Mouse (Mus musculus): ENCODE measurements around the gene Olfml2b. TPM values are rescaled to one million over a fixed set of nuclear protein-coding genes. Genes with fewer than 3 reads are reported as not detected.

Gene Olfml2b
- polyA plus RNA-seq, 1 experiment from 2014 or later = 5.2 TPM

- H3K4me1 ChIP-seq (replicated peaks; ENCODE audit: control insufficient read depth, insufficient read depth, low read length) = no peaks in the 10 kb centered on the region
- DNase-seq (ENCODE audit: low spot score) (no peak), ATAC-seq (ENCODE audit: low FRiP score) (no peak)
- H3K4me3 ChIP-seq (replicated peaks; ENCODE audit: low read length) = no peak overlapping the region
- H3K27ac ChIP-seq = no peak overlapping the region
- no peak overlapping the region for H3K9ac ChIP-seq
- peaks cover 8% of the 10 kb centered on the region; the same call in 1 of the 2 replicates for H3K36me3 ChIP-seq (replicated peaks; ENCODE audit: control insufficient read depth, insufficient read depth)
- WGBS = 95% methylated on average over 8 of the region's 8 CpGs
- no peaks in the 10 kb centered on the region for H3K27me3 ChIP-seq (ENCODE audit: control insufficient read depth, insufficient read depth, low read length)
- no peaks in the 10 kb centered on the region for H3K9me3 ChIP-seq (ENCODE audit: control insufficient read depth, low read length)
- no peak overlapping the region for H3K4me2 ChIP-seq (replicated peaks)
Observed at GRCm38 (mm10) chr1:170709481-170709880, 65.1 kb downstream of the Olfml2b start.

GRCm38 (mm10) chr1:170709969-170710368 lies 65.6 kb downstream of the Olfml2b start:
- Histone ChIP-seq H3K4me1 (replicated peaks; ENCODE audit: control insufficient read depth, insufficient read depth, low read length) (no peaks in the 10 kb centered on the region), H3K27ac (no peak overlapping the region), H3K4me2 (replicated peaks) (no peak overlapping the region), H3K4me3 (replicated peaks; ENCODE audit: low read length) (no peak overlapping the region), H3K9ac (no peak overlapping the region), H3K36me3 (replicated peaks; ENCODE audit: control insufficient read depth, insufficient read depth) (peaks cover 8% of the 10 kb centered on the region; the same call in 1 of the 2 replicates), H3K9me3 (ENCODE audit: control insufficient read depth, low read length) (no peaks in the 10 kb centered on the region), H3K27me3 (ENCODE audit: control insufficient read depth, insufficient read depth, low read length) (no peaks in the 10 kb centered on the region)
- ATAC-seq (ENCODE audit: low FRiP score) = no peak
- no peak for DNase-seq (ENCODE audit: low spot score)
- WGBS = 96% methylated on average over 3 of the region's 3 CpGs

GRCm38 (mm10) chr1:170711731-170712130 lies 67.4 kb downstream of the Olfml2b start:
- no peak overlapping the region for H3K4me2 ChIP-seq (replicated peaks)
- DNase-seq (ENCODE audit: low spot score) = no peak
- no peaks in the 10 kb centered on the region for H3K9me3 ChIP-seq (ENCODE audit: control insufficient read depth, low read length)
- H3K27me3 ChIP-seq (ENCODE audit: control insufficient read depth, insufficient read depth, low read length) = no peaks in the 10 kb centered on the region
- ATAC-seq (ENCODE audit: low FRiP score) = no peak
- H3K27ac ChIP-seq = no peak overlapping the region
- H3K4me3 ChIP-seq (replicated peaks; ENCODE audit: low read length) = no peak overlapping the region
- peaks cover 8% of the 10 kb centered on the region; the same call in 1 of the 2 replicates for H3K36me3 ChIP-seq (replicated peaks; ENCODE audit: control insufficient read depth, insufficient read depth)
- WGBS = 89% methylated on average over 7 of the region's 7 CpGs
- no peaks in the 10 kb centered on the region for H3K4me1 ChIP-seq (replicated peaks; ENCODE audit: control insufficient read depth, insufficient read depth, low read length)
- no peak overlapping the region for H3K9ac ChIP-seq

- H3K27me3 ChIP-seq (ENCODE audit: control insufficient read depth, insufficient read depth, low read length) = no peaks in the 10 kb centered on the region
- 95% methylated on average over 3 of the region's 3 CpGs for WGBS
- H3K4me2 ChIP-seq (replicated peaks) = no peak overlapping the region
- ATAC-seq (ENCODE audit: low FRiP score) (no peak), DNase-seq (ENCODE audit: low spot score) (no peak)
- H3K4me1 ChIP-seq (replicated peaks; ENCODE audit: control insufficient read depth, insufficient read depth, low read length) = no peaks in the 10 kb centered on the region
- no peak overlapping the region for H3K4me3 ChIP-seq (replicated peaks; ENCODE audit: low read length)
- no peaks in the 10 kb centered on the region for H3K9me3 ChIP-seq (ENCODE audit: control insufficient read depth, low read length)
- H3K27ac ChIP-seq = no peak overlapping the region
- H3K9ac ChIP-seq = no peak overlapping the region
- no peaks in the 10 kb centered on the region for H3K36me3 ChIP-seq (replicated peaks; ENCODE audit: control insufficient read depth, insufficient read depth)
Observed at GRCm38 (mm10) chr1:170717241-170717828, 73.0 kb downstream of the Olfml2b start.

- no peaks in the 10 kb centered on the region for H3K9me3 ChIP-seq (ENCODE audit: control insufficient read depth, low read length)
- no peaks in the 10 kb centered on the region for H3K36me3 ChIP-seq (replicated peaks; ENCODE audit: control insufficient read depth, insufficient read depth)
- no peak for DNase-seq (ENCODE audit: low spot score)
- no peak overlapping the region for H3K4me2 ChIP-seq (replicated peaks)
- ATAC-seq (ENCODE audit: low FRiP score) = no peak
- no peak overlapping the region for H3K27ac ChIP-seq
- H3K27me3 ChIP-seq (ENCODE audit: control insufficient read depth, insufficient read depth, low read length) = no peaks in the 10 kb centered on the region
- H3K4me3 ChIP-seq (replicated peaks; ENCODE audit: low read length) = no peak overlapping the region
- WGBS = 77% methylated on average over 8 of the region's 8 CpGs
- no peaks in the 10 kb centered on the region for H3K4me1 ChIP-seq (replicated peaks; ENCODE audit: control insufficient read depth, insufficient read depth, low read length)
- H3K9ac ChIP-seq = no peak overlapping the region
Observed at GRCm38 (mm10) chr1:170718133-170718810, 73.9 kb downstream of the Olfml2b start.

GRCm38 (mm10) chr1:170721560-170721959 lies 77.2 kb downstream of the Olfml2b start:
- no peak for ATAC-seq (ENCODE audit: low FRiP score)
- H3K4me1 ChIP-seq (replicated peaks; ENCODE audit: control insufficient read depth, insufficient read depth, low read length) = no peaks in the 10 kb centered on the region
- no peak overlapping the region for H3K27ac ChIP-seq
- H3K4me2 ChIP-seq (replicated peaks) = no peak overlapping the region
- H3K9me3 ChIP-seq (ENCODE audit: control insufficient read depth, low read length) = no peaks in the 10 kb centered on the region
- no peaks in the 10 kb centered on the region for H3K27me3 ChIP-seq (ENCODE audit: control insufficient read depth, insufficient read depth, low read length)
- 89% methylated on average over 5 of the region's 5 CpGs for WGBS
- no peak overlapping the region for H3K9ac ChIP-seq
- H3K4me3 ChIP-seq (replicated peaks; ENCODE audit: low read length) = no peak overlapping the region
- H3K36me3 ChIP-seq (replicated peaks; ENCODE audit: control insufficient read depth, insufficient read depth) = no peaks in the 10 kb centered on the region
- no peak for DNase-seq (ENCODE audit: low spot score)

- Histone ChIP-seq H3K36me3 (replicated peaks; ENCODE audit: control insufficient read depth, insufficient read depth) (no peaks in the 10 kb centered on the region), H3K9ac (no peak overlapping the region), H3K9me3 (ENCODE audit: control insufficient read depth, low read length) (no peaks in the 10 kb centered on the region), H3K4me2 (replicated peaks) (no peak overlapping the region), H3K4me1 (replicated peaks; ENCODE audit: control insufficient read depth, insufficient read depth, low read length) (no peaks in the 10 kb centered on the region), H3K4me3 (replicated peaks; ENCODE audit: low read length) (no peak overlapping the region), H3K27me3 (ENCODE audit: control insufficient read depth, insufficient read depth, low read length) (no peaks in the 10 kb centered on the region), H3K27ac (0 out of 2 replicates have a peak overlapping the region, but pooled peaks have one; percentile 5)
- no peak for DNase-seq (ENCODE audit: low spot score)
- no peak for ATAC-seq (ENCODE audit: low FRiP score)
- 77% methylated on average over 6 of the region's 6 CpGs for WGBS
Observed at GRCm38 (mm10) chr1:170728524-170728923, 84.2 kb downstream of the Olfml2b start.

GRCm38 (mm10) chr1:170729267-170729962 lies 85.1 kb downstream of the Olfml2b start:
- WGBS = 93% methylated on average over 8 of the region's 8 CpGs
- Histone ChIP-seq H3K9ac (no peak overlapping the region), H3K4me3 (replicated peaks; ENCODE audit: low read length) (no peak overlapping the region), H3K9me3 (ENCODE audit: control insufficient read depth, low read length) (no peaks in the 10 kb centered on the region), H3K36me3 (replicated peaks; ENCODE audit: control insufficient read depth, insufficient read depth) (no peaks in the 10 kb centered on the region), H3K4me2 (replicated peaks) (no peak overlapping the region), H3K27me3 (ENCODE audit: control insufficient read depth, insufficient read depth, low read length) (no peaks in the 10 kb centered on the region), H3K27ac (no peak overlapping the region), H3K4me1 (replicated peaks; ENCODE audit: control insufficient read depth, insufficient read depth, low read length) (no peaks in the 10 kb centered on the region)
- DNase-seq (ENCODE audit: low spot score) (no peak), ATAC-seq (ENCODE audit: low FRiP score) (no peak)

- H3K27ac ChIP-seq = no peak overlapping the region
- H3K9ac ChIP-seq = no peak overlapping the region
- H3K27me3 ChIP-seq (ENCODE audit: control insufficient read depth, insufficient read depth, low read length) = no peaks in the 10 kb centered on the region
- no peak for ATAC-seq (ENCODE audit: low FRiP score)
- H3K9me3 ChIP-seq (ENCODE audit: control insufficient read depth, low read length) = no peaks in the 10 kb centered on the region
- WGBS = 90% methylated on average over 11 of the region's 11 CpGs
- H3K4me1 ChIP-seq (replicated peaks; ENCODE audit: control insufficient read depth, insufficient read depth, low read length) = no peaks in the 10 kb centered on the region
- H3K36me3 ChIP-seq (replicated peaks; ENCODE audit: control insufficient read depth, insufficient read depth) = no peaks in the 10 kb centered on the region
- H3K4me2 ChIP-seq (replicated peaks) = no peak overlapping the region
- H3K4me3 ChIP-seq (replicated peaks; ENCODE audit: low read length) = no peak overlapping the region
- DNase-seq (ENCODE audit: low spot score) = no peak
Observed at GRCm38 (mm10) chr1:170731865-170732595, 87.7 kb downstream of the Olfml2b start.
